Mouse (Mus musculus) adrenal gland, postnatal 4 days (tissue): ENCODE results near the gene Mpv17l. TPM values are rescaled to one million over a fixed set of nuclear protein-coding genes. Genes with fewer than 3 reads are reported as not detected.
"Not testable (repeated sequence)": the region's sequence is repeated elsewhere in the genome, so short reads cannot be mapped to it uniquely, and the experiment has no call there.

ENCODE experiments used
- DNase-seq, 2 experiments: peaks; one replicate each; pipeline ENCODE4 v3.0.0; 2021 to 2022; ENCODE audit warnings: low spot score in 2 of 2, mixed read lengths in 2 of 2
- total RNA-seq, 2 experiments: library from RNA; stranded (reverse); gene quantifications; 2 replicates each; pipeline ENCODE4 v1.2.3; 2021

The Mpv17l gene
- total RNA-seq, 2 experiments from 2014 or later = 11.6 to 13.8 TPM

DNA sequence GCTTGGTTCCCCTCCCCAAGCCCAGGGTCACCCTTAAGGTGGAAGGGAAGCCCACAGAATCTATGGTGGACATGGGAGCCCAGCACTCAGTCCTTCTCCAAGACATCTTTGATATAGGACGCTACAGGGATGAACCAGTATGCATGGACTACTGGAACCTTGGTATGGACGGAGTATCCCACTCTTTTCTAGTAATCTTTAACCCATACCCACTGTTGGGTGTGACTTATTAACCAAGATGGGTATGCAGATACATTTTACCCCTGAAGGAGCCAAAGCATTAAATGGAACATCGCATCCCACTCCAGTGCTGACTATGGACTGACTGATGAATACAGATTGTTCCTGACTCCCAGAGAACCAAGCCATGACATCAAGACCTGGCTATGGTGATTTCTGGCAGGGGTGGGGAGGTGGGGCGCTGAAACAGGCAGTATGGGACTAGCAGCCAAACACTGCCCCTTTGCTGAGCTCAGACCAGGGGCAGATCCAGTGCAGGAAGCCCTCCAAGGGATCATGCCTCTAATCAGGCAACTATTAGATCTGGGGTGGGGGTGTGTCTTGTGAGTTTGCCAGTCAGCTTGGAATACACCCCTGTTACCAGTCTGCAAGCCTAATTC, 24.6 kb downstream of the Mpv17l start:
- DNase-seq = no peak

DNA sequence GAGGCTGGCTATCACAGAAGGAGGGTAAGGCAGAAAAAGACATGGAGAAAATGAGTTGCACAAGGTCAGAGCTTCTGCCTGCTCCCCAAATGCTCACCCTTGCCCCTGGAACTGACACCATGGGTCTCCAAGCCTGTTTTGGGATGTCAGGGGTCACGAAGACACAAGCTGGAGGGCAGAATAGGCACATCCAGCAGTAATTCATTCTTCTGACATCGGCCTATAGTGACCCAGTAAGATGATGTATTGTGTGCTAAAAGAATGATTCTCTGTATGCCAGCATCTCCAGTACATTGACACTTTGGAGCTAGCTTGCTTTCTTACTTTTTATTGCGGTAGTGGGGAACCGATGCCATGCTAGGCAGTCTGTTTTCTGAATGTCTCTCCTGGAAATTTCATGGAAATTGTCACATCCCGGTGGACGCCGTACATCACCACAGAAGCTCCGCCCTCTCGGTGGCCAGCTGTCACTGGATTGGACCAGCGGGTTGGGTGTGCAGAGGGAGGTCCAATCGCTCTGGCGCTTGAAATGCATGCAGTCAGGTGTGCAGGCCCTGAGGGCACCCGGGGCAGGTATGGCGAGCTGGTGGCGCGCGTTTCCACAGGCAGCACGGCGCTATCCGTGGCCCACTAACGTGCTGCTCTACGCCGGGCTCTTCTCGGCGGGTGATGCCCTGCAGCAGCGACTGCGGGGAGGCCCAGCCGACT, 37.3 kb downstream of the Mpv17l start:
- peak; percentile 5 to 18 for DNase-seq

DNA sequence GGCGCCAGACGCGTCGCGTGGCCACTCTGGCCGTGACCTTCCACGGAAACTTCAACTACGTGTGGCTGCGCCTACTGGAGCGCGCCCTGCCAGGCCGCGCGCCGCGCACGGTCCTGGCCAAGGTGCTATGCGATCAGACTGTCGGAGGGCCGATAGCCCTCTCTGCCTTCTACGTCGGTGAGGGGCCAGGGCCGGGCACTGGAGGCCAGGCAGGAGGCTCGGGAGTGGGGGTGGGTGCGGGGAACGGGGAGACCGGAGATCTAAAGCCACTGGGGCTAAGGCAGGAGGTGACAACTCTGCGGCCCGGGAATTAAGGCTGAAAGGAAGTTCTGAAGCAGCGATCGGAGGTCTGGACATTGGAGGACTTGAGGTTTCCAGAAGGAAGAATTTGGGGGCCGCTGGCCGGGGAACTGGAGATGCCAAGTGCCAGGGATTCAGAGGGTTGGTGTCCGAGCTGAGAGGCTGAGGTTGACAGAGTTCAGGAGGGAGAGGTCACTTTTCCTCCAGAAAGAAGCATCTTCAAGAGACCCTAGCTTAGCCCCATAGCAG, 38.0 kb downstream of the Mpv17l start:
- peak in 1 of 2 experiments; percentile 5 for DNase-seq

DNA sequence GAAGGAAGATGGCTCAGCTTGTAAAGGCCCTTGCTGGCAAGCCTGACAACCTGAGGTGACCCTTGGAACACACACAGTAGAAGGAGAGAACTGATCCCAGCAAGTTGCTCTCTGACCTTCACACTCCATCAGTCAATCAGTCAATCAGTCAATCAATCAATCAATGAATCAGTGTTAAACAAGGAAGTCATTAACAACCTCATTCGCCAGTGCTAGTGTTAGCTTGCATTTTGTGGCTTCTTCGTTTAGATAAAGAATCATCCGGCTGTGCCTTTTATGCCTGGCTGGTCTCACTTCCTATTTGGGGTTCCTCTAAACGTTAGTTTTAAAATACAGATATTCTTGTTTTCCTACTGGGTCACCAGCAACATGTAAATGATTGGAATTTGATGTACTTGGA, 41.2 kb downstream of the Mpv17l start:
- DNase-seq = no peak

DNA sequence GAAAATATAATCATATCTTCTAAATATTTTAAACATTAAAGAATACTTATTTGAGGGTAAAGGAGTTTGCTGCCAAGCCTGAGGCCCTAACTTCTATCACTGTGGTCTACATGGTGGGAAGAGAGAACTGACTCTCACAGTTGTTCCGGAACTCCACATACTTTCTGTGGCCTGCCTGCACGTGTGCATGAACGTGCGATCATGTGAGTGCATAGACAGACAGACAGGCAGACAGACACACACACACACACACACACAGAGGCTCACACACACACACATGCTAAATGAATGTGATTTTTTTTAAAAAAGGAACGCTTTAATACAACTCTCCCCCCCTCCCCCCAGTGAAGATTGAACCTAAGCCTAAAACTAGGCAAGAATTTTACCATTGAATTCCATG, 41.8 kb downstream of the Mpv17l start:
- no peak for DNase-seq

DNA sequence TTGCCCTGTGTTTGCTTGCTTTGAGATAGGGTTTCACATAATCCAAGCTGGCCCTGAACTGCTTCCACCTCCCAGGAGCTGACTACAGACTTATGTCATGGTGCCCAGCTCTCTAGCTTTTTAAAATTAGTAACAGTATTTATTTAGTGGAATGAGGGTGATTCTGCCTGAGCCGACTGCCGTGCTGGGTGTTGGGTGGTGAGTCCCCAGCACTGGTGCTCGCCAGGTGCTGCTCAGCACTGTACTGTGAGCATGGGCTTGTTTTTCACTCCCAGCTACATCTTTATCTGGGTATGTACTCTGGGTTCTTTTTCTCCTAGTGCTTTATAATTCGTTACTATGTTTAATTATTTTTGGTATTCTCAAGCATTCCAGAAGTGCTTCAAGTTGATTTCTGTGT, 42.2 kb downstream of the Mpv17l start:
- DNase-seq = no peak

DNA sequence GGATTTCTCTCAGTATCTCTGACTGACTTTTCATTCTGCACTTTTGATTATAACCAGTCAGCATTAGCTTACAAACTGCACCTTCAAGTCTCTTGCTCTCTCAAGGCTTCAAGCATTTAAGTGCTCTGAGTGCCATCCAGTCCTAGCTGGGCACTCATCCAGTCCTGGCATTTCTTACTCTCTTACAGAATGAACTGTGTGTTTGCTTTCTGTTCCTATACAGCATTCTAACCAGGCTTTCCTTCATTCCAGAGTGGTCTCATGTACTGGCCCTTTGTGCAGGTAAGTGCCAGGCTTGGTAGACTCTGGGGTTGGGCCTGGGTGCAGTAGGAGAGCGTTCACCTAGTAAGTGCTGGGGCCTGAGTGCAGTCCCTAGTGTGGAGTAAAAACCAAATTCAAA, 43.3 kb downstream of the Mpv17l start:
- no peak for DNase-seq

DNA sequence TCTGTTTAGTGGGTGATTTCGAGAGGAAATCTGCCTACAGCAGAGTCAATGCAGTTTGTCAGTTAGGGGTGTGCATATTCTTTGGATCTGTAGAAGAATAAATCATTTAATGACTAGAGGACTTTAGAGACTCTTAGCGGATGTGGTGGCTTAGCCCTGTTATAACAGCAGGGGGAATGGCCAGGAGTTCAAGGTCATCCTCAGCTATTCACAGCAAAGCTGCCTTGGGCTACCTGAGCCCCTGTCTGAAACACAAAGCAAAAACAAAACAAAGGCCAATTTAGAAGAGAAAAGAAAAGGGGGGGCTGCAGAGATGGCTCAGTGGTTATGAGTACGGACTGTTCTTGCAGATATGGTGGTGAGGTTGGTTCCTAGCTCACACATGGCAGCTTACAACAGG, 48.3 kb downstream of the Mpv17l start:
- DNase-seq = no peak

- DNase-seq = no peak
These were observed 59.1 kb downstream of the Mpv17l start for GRCm38 (mm10) chr16:13962053-13962452.

- DNase-seq = no peak
These were observed 66.1 kb downstream of the Mpv17l start for GRCm38 (mm10) chr16:13969096-13969495.

GRCm38 (mm10) chr16:13972051-13972450, 69.1 kb downstream of the Mpv17l start:
- DNase-seq = no peak

DNA sequence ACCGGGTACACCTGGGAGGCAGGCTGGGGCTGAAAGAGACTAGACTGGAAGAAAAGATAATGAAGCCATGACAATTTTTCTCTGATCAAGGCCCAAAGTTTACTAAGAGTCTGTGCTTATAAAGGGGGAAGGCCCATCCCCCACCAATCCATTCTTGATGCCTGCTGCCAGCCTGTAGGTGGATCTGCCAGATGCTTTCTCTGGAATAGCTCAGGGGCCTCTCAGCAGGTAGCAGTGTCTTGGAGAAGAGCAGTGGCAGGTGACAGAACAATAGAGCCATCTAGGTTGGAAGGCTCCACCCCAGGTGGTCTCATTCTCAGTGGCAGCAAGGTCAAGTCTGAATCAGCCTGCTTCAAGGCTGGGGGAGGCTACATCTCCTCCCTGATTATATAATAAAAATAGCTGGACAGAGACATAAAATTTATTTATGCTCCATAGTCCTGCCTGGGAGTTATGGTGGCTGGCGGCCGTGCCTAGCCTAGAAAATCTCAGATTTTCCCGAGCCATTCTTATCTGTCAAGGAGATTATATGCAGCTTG, 73.5 kb downstream of the Mpv17l start:
- DNase-seq = not testable (repeated sequence)

- DNase-seq = not testable (repeated sequence)
These were observed 74.1 kb downstream of the Mpv17l start for GRCm38 (mm10) chr16:13977026-13977425.

GRCm38 (mm10) chr16:13981726-13982125, 78.8 kb downstream of the Mpv17l start:
- not testable (repeated sequence) for DNase-seq

DNA sequence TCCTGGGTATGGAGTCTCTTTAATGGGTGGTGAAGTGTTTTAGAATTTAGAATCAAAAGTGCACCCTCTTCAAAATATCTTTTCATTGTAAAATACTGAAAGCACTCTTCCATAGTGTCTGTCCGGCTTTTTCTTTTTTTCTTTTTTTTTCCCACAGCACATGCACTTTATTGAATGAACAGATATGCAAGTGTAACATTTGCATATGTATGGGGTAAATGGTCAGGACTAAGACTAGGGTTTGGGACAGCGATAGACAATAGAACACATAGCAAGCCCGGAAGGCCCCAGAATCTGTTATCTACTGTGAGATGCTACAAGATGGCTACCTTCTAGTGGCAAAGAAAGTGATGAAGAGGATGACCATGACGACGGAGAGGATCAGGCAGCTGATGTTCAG, 80.2 kb downstream of the Mpv17l start:
- no peak for DNase-seq

GRCm38 (mm10) chr16:13986197-13986573, 83.2 kb downstream of the Mpv17l start:
- no peak for DNase-seq

DNA sequence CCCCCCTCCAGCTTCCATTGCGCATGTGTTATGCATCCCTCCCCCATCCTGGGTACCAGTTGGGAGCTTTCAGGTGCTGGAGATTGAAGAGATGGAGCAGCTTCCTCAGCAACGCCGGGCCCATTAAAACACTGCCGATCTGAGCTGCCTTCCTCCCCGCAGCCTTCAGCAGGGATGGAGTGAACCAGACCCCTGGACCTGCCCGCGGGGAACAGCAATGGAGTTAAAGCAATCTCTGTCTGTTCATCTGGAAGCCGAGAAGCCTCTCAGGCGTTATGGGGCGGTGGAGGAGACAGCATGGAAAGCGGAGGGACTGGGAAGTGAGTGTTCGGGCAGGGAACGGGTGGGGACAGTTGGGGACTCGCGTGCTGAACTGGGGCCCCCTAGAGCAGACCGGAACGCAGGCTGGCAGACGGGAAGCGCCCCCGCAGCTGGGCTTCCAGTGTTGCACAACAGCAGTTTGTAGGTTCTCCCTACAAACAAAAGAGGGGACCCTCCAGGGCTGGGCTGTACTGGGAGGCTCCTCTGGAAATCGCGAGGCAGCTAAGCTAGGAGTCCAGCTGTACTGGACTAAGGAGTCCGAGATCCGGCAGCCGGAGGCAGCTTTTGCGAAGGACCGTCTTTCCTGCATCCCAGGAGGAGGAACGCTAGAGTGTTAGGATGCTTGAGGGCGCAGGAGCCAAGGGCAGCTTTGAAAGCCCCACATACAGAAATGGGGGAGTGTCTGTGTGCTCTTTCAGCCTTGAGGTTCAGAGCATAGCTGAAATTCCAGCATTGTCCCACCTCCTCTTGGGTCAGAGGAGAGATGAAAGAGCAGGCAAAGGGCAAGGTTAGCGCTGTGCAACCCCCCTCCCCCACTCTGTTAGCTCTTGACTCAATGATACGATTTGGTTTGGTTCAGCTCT, 83.9 kb downstream of the Mpv17l start, which contains the start of the genes 2900011O08Rik and Ifitm7:
TSS of gene 2900011O08Rik (plus strand) at position 31 of the 905 bp plus-strand sequence.
TSS of gene Ifitm7 (minus strand) at position 315 of the 905 bp plus-strand sequence.
- no peak for DNase-seq

GRCm38 (mm10) chr16:13992518-13993248, 89.7 kb downstream of the Mpv17l start:
- DNase-seq = no peak

- DNase-seq = no peak
These were observed 91.1 kb downstream of the Mpv17l start for GRCm38 (mm10) chr16:13994076-13994475.

GRCm38 (mm10) chr16:13994502-13994901, 91.5 kb downstream of the Mpv17l start:
- no peak for DNase-seq
